Mouse (Mus musculus): Measurements from ENCODE around the gene Ahnak. TPM values are rescaled to one million over a fixed set of nuclear protein-coding genes. Genes with fewer than 3 reads are reported as not detected.
"Not testable (repeated sequence)": the region's sequence is repeated elsewhere in the genome, so short reads cannot be mapped to it uniquely, and the experiment has no call there.

Ahnak gene
- polyA plus RNA-seq, 1 experiment from 2014 or later: 8.5 TPM

- Histone ChIP-seq H3K36me3 (replicated peaks) (no peaks in the 10 kb centered on the region), H3K4me3 (replicated peaks) (peak overlapping the region; percentile 55), H3K9ac (peak overlapping the region; percentile 64), H3K4me2 (peak overlapping the region; percentile 96), H3K27ac (no peak overlapping the region), H3K9me3 (no peaks in the 10 kb centered on the region), H3K27me3 (peaks cover 42% of the 10 kb centered on the region), H3K4me1 (peaks cover 36% of the 10 kb centered on the region)
- WGBS: 17% methylated on average over 15 of the region's 15 CpGs
- peak; percentile 65; the same call in 1 of the 2 replicates for ATAC-seq (ENCODE audit: low FRiP score)
Measured at GRCm38 (mm10) chr19:8990432-8991102, 1.5 kb downstream of the Ahnak start.

DNA sequence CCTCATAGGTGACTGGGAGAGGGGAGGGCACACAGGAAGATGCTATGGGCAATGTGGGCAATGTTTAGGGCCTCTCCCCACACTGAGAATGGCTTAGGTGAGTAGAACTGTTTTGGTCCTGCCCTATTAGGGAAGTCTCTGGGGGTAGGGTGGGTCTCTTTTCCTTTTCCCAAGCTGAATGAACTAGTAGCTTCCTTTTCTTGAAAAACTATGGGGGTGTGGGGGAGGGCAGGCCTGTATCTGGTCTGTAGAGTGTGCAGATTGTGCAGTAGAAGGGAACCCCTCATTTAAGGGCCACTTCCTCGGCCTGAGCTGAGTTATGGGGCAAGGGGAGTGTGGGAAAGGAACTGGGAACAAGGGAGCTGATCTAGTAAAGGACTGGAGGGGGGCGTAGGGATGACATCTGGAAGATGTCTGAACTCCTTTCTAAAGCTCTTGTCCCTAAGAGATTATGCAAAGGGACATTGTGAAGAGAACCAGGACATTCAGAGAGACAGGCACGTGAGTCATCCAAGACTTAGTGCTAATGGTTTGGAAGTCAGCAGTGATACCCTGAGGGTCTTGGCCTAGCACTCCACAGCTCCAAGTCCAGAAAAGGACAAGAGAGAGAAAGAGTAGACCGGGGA, 2.3 kb downstream of the Ahnak start:
- H3K27ac ChIP-seq: no peak overlapping the region
- WGBS: 73% methylated on average over 4 of the region's 4 CpGs

DNA sequence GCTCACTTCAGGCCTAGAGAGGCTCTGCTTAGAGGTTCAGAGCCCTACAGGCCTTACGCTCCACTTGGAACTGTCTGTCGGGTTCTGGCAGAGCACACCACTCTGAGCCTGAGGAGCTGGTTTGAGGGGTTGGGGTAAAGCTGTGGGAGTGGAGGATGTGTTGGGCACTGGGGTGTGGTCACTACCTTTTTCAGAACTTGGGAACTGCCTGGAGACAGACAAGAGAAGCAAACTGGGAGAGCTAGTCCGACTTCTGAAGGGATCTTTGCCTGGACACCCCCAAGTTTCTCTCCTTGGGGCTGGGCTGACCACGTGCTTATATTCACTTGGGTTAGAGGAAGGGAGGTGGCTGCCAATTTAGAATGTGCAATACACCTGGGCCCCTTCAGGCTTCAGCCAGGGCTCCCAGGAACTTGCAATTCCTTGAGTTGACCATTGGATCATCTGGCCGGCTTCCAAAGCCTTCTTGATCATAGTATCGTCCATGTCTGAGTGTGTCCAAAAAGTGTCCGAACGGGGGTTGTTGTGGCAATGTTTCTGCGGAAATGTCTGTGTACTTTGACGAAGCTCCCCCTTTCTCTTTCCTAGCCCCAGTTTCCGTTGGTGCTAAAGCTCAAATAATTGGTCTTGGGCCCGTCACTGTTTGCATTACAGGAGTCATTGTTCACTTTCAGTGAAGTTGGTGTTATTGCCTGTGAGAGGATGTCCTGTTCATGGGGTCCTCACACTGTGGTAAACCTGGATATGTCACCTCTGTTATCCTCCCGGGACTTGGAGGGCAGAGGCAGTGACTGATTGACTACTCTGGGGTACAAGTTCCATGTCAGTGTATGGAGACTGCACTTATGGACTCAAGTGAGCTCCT, 3.0 kb downstream of the Ahnak start:
- 83% methylated on average over 13 of the region's 13 CpGs for WGBS

More for the DNA sequence above, 2.3 kb downstream of the Ahnak start:
- peaks cover 33% of the 10 kb centered on the region for H3K4me1 ChIP-seq
- ATAC-seq (ENCODE audit: low FRiP score): no peak
- no peak overlapping the region for H3K9ac ChIP-seq
- no peaks in the 10 kb centered on the region for H3K9me3 ChIP-seq
- H3K36me3 ChIP-seq (replicated peaks): no peaks in the 10 kb centered on the region
- H3K4me2 ChIP-seq: peak overlapping the region; percentile 96
- H3K4me3 ChIP-seq (replicated peaks): no peak overlapping the region
- peaks cover 42% of the 10 kb centered on the region for H3K27me3 ChIP-seq

GRCm38 (mm10) chr19:8992769-8993624, 3.9 kb downstream of the Ahnak start:
- Histone ChIP-seq H3K4me1 (peaks cover 31% of the 10 kb centered on the region), H3K27ac (no peak overlapping the region)
- WGBS: 40% methylated on average over 12 of the region's 12 CpGs

More for the DNA sequence above, 3.0 kb downstream of the Ahnak start:
- Histone ChIP-seq H3K4me2 (no peak overlapping the region), H3K27ac (no peak overlapping the region), H3K4me3 (replicated peaks) (no peak overlapping the region), H3K27me3 (peaks cover 42% of the 10 kb centered on the region), H3K4me1 (peaks cover 33% of the 10 kb centered on the region), H3K36me3 (replicated peaks) (no peaks in the 10 kb centered on the region), H3K9me3 (no peaks in the 10 kb centered on the region), H3K9ac (no peak overlapping the region)
- ATAC-seq (ENCODE audit: low FRiP score): no peak

DNA sequence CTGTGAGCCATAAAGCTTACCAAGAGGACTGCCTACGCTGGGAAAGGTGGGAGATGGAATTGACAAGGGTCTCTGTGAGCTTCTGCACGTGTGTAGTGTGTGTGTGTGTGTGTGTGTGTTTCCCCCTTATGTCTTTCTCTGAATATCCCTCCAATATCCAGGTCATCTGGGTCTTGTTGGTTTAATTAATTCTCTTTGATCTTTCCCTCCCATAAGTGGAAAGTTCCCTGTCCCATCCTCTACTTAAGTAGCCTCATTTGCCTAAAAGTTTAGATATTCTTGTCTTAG, 4.5 kb downstream of the Ahnak start:
- Histone ChIP-seq H3K36me3 (replicated peaks) (no peaks in the 10 kb centered on the region), H3K27ac (no peak overlapping the region), H3K4me2 (no peak overlapping the region), H3K27me3 (peaks cover 28% of the 10 kb centered on the region), H3K4me1 (peaks cover 26% of the 10 kb centered on the region), H3K9me3 (no peaks in the 10 kb centered on the region), H3K9ac (no peak overlapping the region), H3K4me3 (replicated peaks) (no peak overlapping the region)
- 61% methylated on average over 2 of the region's 2 CpGs for WGBS
- no peak for ATAC-seq (ENCODE audit: low FRiP score)

More at GRCm38 (mm10) chr19:8992769-8993624, 3.9 kb downstream of the Ahnak start:
- ATAC-seq (ENCODE audit: low FRiP score): no peak
- Histone ChIP-seq H3K9ac (no peak overlapping the region), H3K36me3 (replicated peaks) (no peaks in the 10 kb centered on the region), H3K9me3 (no peaks in the 10 kb centered on the region), H3K4me2 (no peak overlapping the region), H3K4me3 (replicated peaks) (no peak overlapping the region), H3K27me3 (peaks cover 33% of the 10 kb centered on the region)

- Histone ChIP-seq H3K4me2 (no peak overlapping the region), H3K4me1 (peaks cover 11% of the 10 kb centered on the region), H3K36me3 (replicated peaks) (no peaks in the 10 kb centered on the region), H3K27me3 (peaks cover 14% of the 10 kb centered on the region), H3K4me3 (replicated peaks) (no peak overlapping the region), H3K9ac (no peak overlapping the region), H3K27ac (no peak overlapping the region), H3K9me3 (no peaks in the 10 kb centered on the region)
- no peak for ATAC-seq (ENCODE audit: low FRiP score)
- 81% methylated on average over 10 of the region's 10 CpGs for WGBS
Measured at GRCm38 (mm10) chr19:8994813-8995607, 5.9 kb downstream of the Ahnak start.

DNA sequence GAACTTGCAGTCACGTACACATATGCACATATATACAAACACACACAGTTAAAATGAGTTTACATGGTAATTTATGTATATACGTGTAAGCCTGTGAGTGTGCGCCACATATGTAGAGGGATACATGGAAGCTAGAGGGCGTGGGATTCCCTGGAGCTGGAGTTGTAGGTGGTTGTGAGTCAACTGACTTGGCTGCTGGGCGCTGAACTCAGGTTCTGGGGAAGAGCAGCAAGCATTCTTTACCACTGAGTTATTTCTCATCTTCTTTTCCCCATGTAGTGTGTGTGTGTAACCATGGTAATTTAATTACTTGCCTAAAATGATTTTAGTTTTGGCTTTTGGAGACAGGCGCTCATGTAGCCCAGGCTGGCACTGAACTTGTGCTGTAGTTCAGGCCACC, 7.5 kb downstream of the Ahnak start:
- Histone ChIP-seq H3K27me3 (peaks cover 5% of the 10 kb centered on the region), H3K27ac (no peak overlapping the region), H3K36me3 (replicated peaks) (no peaks in the 10 kb centered on the region), H3K9me3 (no peaks in the 10 kb centered on the region), H3K4me3 (replicated peaks) (no peak overlapping the region), H3K4me2 (no peak overlapping the region), H3K9ac (no peak overlapping the region), H3K4me1 (peaks cover 2% of the 10 kb centered on the region; the same call in 1 of the 2 replicates)
- ATAC-seq (ENCODE audit: low FRiP score): no peak
- 91% methylated on average over 6 of the region's 6 CpGs for WGBS

- Histone ChIP-seq H3K36me3 (replicated peaks) (no peaks in the 10 kb centered on the region), H3K4me1 (peaks cover 2% of the 10 kb centered on the region; the same call in 1 of the 2 replicates), H3K9ac (no peak overlapping the region), H3K4me2 (no peak overlapping the region), H3K27ac (no peak overlapping the region), H3K9me3 (no peaks in the 10 kb centered on the region), H3K4me3 (replicated peaks) (no peak overlapping the region), H3K27me3 (no peaks in the 10 kb centered on the region; the same call in 1 of the 2 replicates)
- no peak for ATAC-seq (ENCODE audit: low FRiP score)
- WGBS: 77% methylated on average over 4 of the region's 4 CpGs
Measured at GRCm38 (mm10) chr19:8997546-8997945, 8.5 kb downstream of the Ahnak start.

- Histone ChIP-seq H3K4me2 (no peak overlapping the region), H3K27me3 (no peaks in the 10 kb centered on the region), H3K27ac (no peak overlapping the region), H3K4me1 (peaks cover 2% of the 10 kb centered on the region; the same call in 1 of the 2 replicates), H3K4me3 (replicated peaks) (no peak overlapping the region), H3K9ac (no peak overlapping the region), H3K36me3 (replicated peaks) (no peaks in the 10 kb centered on the region), H3K9me3 (no peaks in the 10 kb centered on the region)
- WGBS: 82% methylated on average over 6 of the region's 6 CpGs
- no peak for ATAC-seq (ENCODE audit: low FRiP score)
Measured at GRCm38 (mm10) chr19:8998546-8998945, 9.5 kb downstream of the Ahnak start.

- ATAC-seq (ENCODE audit: low FRiP score): no peak
- H3K4me1 ChIP-seq: peaks cover 2% of the 10 kb centered on the region; the same call in 1 of the 2 replicates
- no peak overlapping the region for H3K27ac ChIP-seq
- WGBS: 95% methylated on average over 4 of the region's 4 CpGs
- H3K9ac ChIP-seq: no peak overlapping the region
- H3K4me3 ChIP-seq (replicated peaks): no peak overlapping the region
- no peaks in the 10 kb centered on the region for H3K9me3 ChIP-seq
- H3K36me3 ChIP-seq (replicated peaks): no peaks in the 10 kb centered on the region
- H3K4me2 ChIP-seq: no peak overlapping the region
- no peaks in the 10 kb centered on the region for H3K27me3 ChIP-seq
Measured at GRCm38 (mm10) chr19:8999223-8999622, 10.1 kb downstream of the Ahnak start.

GRCm38 (mm10) chr19:9006915-9007314, 17.8 kb downstream of the Ahnak start:
- H3K27me3 ChIP-seq; H3K9ac ChIP-seq; H3K4me2 ChIP-seq; H3K4me1 ChIP-seq; H3K4me3 ChIP-seq (replicated peaks); H3K36me3 ChIP-seq (replicated peaks); ATAC-seq (ENCODE audit: low FRiP score); H3K9me3 ChIP-seq; H3K27ac ChIP-seq: not testable (repeated sequence)
- WGBS: 92% methylated on average over 2 of the region's 2 CpGs
